Mouse (Mus musculus): ENCODE results near the gene Lmntd1. TPM values are rescaled to one million over a fixed set of nuclear protein-coding genes. Genes with fewer than 3 reads are reported as not detected.

Gene Lmntd1
- polyA plus RNA-seq, 1 experiment, result 1.2 TPM

GRCm38 (mm10) chr6:145608693-145609092 is 5.4 kb downstream of the Lmntd1 start:
- no peak overlapping the region for H3K4me3 ChIP-seq (ENCODE audit: insufficient read depth, low read length)
- peaks cover 6% of the 10 kb centered on the region; the same call in 1 of the 2 replicates for H3K4me1 ChIP-seq (ENCODE audit: control insufficient read depth, insufficient read depth, low read length)
- TF ChIP-seq POLR2A (IDR thresholded peaks at IDR 0.05; ENCODE audit: low read depth, low read length) (no peak), CTCF (IDR thresholded peaks at IDR 0.05; ENCODE audit: borderline replicate concordance, insufficient read depth, low read length) (no peak)
- no peak overlapping the region for H3K27ac ChIP-seq (ENCODE audit: insufficient read depth, low read length)

DNA sequence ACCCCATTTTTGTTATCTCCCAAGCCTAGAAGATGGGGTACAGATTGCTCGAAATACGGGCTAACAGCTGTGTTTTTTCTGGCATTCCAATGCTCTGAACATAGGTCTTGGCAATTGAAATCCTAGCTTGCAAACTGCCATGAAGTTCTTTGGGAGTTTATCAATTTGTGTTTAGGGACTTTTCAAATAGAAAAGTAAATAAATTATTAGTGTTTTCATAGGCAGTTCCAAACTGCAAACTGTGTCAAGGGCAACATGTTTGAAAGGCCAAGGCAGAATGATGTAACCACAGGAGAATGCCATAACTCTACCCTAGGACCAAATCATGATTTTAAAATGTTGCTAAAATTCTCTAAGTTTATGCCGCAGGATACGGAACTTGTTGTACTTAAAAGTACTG is 6.4 kb downstream of the Lmntd1 start:
- H3K27ac ChIP-seq (ENCODE audit: insufficient read depth, low read length), result no peak overlapping the region
- no peak for TF ChIP-seq CTCF (IDR thresholded peaks at IDR 0.05; ENCODE audit: borderline replicate concordance, insufficient read depth, low read length)
- no peak for TF ChIP-seq POLR2A (IDR thresholded peaks at IDR 0.05; ENCODE audit: low read depth, low read length)
- H3K4me3 ChIP-seq (ENCODE audit: insufficient read depth, low read length), result no peak overlapping the region
- H3K4me1 ChIP-seq (ENCODE audit: control insufficient read depth, insufficient read depth, low read length), result peaks cover 6% of the 10 kb centered on the region; the same call in 1 of the 2 replicates

- H3K4me3 ChIP-seq (ENCODE audit: insufficient read depth, low read length), result no peak overlapping the region
- TF ChIP-seq POLR2A (IDR thresholded peaks at IDR 0.05; ENCODE audit: low read depth, low read length) (no peak), CTCF (IDR thresholded peaks at IDR 0.05; ENCODE audit: borderline replicate concordance, insufficient read depth, low read length) (no peak)
- H3K27ac ChIP-seq (ENCODE audit: insufficient read depth, low read length), result no peak overlapping the region
- peaks cover 6% of the 10 kb centered on the region; the same call in 1 of the 2 replicates for H3K4me1 ChIP-seq (ENCODE audit: control insufficient read depth, insufficient read depth, low read length)
Measured at GRCm38 (mm10) chr6:145605203-145605602, 8.9 kb downstream of the Lmntd1 start.

DNA sequence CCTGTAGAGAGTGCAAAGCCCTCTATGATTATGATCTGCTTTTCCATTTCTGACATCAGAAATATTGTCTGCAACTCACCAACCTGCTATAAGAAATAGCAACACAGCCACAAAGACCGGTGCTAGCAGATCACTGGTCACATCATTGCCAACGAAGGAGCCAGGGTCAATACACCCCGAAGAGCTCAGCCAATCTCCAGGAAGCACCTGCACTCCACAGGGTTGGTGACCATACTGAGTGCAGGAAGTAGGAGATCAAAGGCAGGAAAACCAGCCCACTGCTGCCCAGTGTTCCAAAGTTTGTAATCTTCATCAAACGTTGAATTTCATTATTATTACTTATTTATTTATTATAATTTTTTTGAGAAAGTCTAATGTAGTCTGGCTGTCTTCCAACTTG is 9.5 kb downstream of the Lmntd1 start:
- H3K4me1 ChIP-seq (ENCODE audit: control insufficient read depth, insufficient read depth, low read length), result peaks cover 6% of the 10 kb centered on the region; the same call in 1 of the 2 replicates
- TF ChIP-seq CTCF (IDR thresholded peaks at IDR 0.05; ENCODE audit: borderline replicate concordance, insufficient read depth, low read length) (no peak), POLR2A (IDR thresholded peaks at IDR 0.05; ENCODE audit: low read depth, low read length) (no peak)

DNA sequence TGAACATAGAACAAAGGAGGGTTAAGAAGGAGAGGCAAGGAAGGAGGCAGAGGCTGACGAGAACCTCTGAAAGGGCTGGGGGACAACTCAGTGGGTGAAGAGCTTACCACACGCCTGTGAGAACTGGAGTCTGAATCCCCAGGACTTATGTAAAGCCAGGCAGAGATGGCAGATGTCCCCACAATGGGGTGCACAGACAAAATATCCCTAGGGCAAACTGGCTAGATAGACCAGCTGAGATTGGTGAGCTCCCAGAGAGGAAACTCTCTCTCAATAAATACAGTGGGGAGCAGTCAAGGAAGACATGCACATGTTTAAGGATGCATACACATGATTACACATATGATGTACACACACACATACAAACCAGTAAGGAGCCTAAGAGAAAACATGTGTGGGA is 10.0 kb downstream of the Lmntd1 start:
- H3K27ac ChIP-seq (ENCODE audit: insufficient read depth, low read length), result no peak overlapping the region
- TF ChIP-seq CTCF (IDR thresholded peaks at IDR 0.05; ENCODE audit: borderline replicate concordance, insufficient read depth, low read length), result no peak
- TF ChIP-seq POLR2A (IDR thresholded peaks at IDR 0.05; ENCODE audit: low read depth, low read length), result no peak
- peaks cover 6% of the 10 kb centered on the region; the same call in 1 of the 2 replicates for H3K4me1 ChIP-seq (ENCODE audit: control insufficient read depth, insufficient read depth, low read length)

More for the DNA sequence above, 9.5 kb downstream of the Lmntd1 start:
- H3K27ac ChIP-seq (ENCODE audit: insufficient read depth, low read length), result no peak overlapping the region
- no peak overlapping the region for H3K4me3 ChIP-seq (ENCODE audit: insufficient read depth, low read length)

DNA sequence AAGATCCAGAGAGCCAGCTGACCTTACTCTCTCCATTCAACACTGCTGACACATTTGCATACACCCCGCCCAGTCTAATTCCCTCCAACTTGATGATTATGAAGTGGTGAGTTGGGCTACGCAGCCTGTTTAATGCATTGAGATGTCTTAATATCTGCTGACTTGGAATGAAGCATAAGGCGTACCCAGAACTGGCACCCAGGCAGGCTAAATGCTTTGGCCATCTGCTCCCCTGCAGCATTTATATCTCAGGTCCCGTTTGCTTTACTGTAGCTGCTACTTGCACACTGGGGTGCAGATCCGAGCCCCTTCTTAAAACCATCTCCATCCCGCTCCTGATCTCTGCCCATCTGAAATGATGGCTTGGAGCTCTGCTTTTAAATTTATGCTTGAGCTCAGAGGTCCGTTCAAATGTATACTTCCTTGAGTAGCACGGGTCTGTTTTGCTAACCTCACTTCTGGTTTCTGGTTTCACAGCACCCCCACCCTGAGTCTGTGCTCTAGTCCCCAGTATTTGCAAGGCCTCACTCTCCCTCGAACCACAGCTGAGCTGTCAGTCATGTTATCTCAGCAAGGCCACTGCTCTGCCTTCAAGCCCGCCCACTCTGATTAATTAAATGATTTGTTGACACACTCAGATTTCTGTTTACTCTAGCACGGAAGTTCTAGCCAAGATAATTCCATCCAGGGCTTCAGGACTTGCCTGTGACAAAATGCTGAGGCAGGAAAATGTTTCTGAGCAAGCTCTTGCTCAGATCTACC is 15.1 kb downstream of the Lmntd1 start:
- TF ChIP-seq POLR2A (IDR thresholded peaks at IDR 0.05; ENCODE audit: low read depth, low read length), result no peak
- TF ChIP-seq CTCF (IDR thresholded peaks at IDR 0.05; ENCODE audit: borderline replicate concordance, insufficient read depth, low read length), result no peak
- no peak overlapping the region for H3K4me3 ChIP-seq (ENCODE audit: insufficient read depth, low read length)
- H3K27ac ChIP-seq (ENCODE audit: insufficient read depth, low read length), result no peak overlapping the region
- H3K4me1 ChIP-seq (ENCODE audit: control insufficient read depth, insufficient read depth, low read length), result no peaks in the 10 kb centered on the region; the same call in 1 of the 2 replicates

More for the DNA sequence above, 10.0 kb downstream of the Lmntd1 start:
- no peak overlapping the region for H3K4me3 ChIP-seq (ENCODE audit: insufficient read depth, low read length)

- no peak for TF ChIP-seq CTCF (IDR thresholded peaks at IDR 0.05; ENCODE audit: borderline replicate concordance, insufficient read depth, low read length)
- TF ChIP-seq POLR2A (IDR thresholded peaks at IDR 0.05; ENCODE audit: low read depth, low read length), result no peak
- no peak overlapping the region for H3K4me3 ChIP-seq (ENCODE audit: insufficient read depth, low read length)
Measured at GRCm38 (mm10) chr6:145595905-145596304, 18.2 kb downstream of the Lmntd1 start.

DNA sequence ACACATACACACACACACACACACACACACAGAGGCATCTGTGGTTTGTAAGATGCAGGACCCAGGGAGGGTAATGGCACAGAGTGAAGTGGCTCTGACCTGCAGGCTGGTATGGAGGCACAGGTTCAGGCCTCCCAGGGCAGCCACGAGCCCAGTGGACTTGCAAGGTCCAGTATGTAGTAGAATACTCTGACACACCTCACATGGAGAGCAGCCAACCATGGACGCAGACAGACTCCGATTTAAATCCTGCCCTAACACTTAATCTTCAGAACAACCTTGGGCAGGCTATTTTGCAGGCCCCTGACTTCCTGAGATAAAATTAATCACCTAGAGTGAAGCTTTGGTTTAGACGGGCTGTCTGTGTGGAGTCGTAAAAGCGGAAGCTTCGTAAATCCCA is 20.1 kb downstream of the Lmntd1 start:
- H3K27ac ChIP-seq (ENCODE audit: insufficient read depth, low read length), result no peak overlapping the region

More at GRCm38 (mm10) chr6:145595905-145596304, 18.2 kb downstream of the Lmntd1 start:
- H3K4me1 ChIP-seq (ENCODE audit: control insufficient read depth, insufficient read depth, low read length), result no peaks in the 10 kb centered on the region; the same call in 1 of the 2 replicates
- no peak overlapping the region for H3K27ac ChIP-seq (ENCODE audit: insufficient read depth, low read length)

DNA sequence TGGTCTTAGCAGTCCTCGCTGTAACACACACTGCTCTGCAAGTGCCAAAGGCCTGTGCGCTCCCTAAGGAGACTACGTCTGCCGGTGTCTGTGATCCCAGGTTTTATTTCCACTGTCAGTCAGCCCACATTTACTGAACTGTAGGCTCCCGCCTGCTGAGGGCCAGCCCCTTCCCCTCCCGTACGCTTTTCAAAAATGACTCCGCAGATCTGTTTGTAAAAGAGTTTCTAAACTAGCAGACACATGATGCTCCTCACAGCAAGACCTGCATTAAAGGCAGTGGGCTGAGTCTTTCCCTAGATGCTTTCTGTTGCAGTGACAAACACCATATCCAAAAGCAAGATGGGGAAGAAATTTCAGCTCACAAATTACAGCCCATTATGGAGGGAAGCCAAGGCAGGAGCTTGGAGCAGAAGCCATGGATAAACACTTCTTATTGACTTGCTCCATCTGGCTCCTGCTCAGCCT is 21.6 kb downstream of the Lmntd1 start:
- Histone ChIP-seq H3K27ac (ENCODE audit: insufficient read depth, low read length) (no peak overlapping the region), H3K4me3 (ENCODE audit: insufficient read depth, low read length) (no peak overlapping the region), H3K4me1 (ENCODE audit: control insufficient read depth, insufficient read depth, low read length) (peaks cover 8% of the 10 kb centered on the region)
- TF ChIP-seq POLR2A (IDR thresholded peaks at IDR 0.05; ENCODE audit: low read depth, low read length) (no peak), CTCF (IDR thresholded peaks at IDR 0.05; ENCODE audit: borderline replicate concordance, insufficient read depth, low read length) (no peak)

More for the DNA sequence above, 20.1 kb downstream of the Lmntd1 start:
- Histone ChIP-seq H3K4me3 (ENCODE audit: insufficient read depth, low read length) (no peak overlapping the region), H3K4me1 (ENCODE audit: control insufficient read depth, insufficient read depth, low read length) (peaks cover 2% of the 10 kb centered on the region; the same call in 1 of the 2 replicates)
- TF ChIP-seq POLR2A (IDR thresholded peaks at IDR 0.05; ENCODE audit: low read depth, low read length), result no peak
- no peak for TF ChIP-seq CTCF (IDR thresholded peaks at IDR 0.05; ENCODE audit: borderline replicate concordance, insufficient read depth, low read length)

GRCm38 (mm10) chr6:145592036-145592435 is 22.1 kb downstream of the Lmntd1 start:
- TF ChIP-seq CTCF (IDR thresholded peaks at IDR 0.05; ENCODE audit: borderline replicate concordance, insufficient read depth, low read length) (no peak), POLR2A (IDR thresholded peaks at IDR 0.05; ENCODE audit: low read depth, low read length) (no peak)
- Histone ChIP-seq H3K27ac (ENCODE audit: insufficient read depth, low read length) (no peak overlapping the region), H3K4me3 (ENCODE audit: insufficient read depth, low read length) (no peak overlapping the region), H3K4me1 (ENCODE audit: control insufficient read depth, insufficient read depth, low read length) (peaks cover 10% of the 10 kb centered on the region)

All from embryonic fibroblast, embryonic 13.5 days (primary cell).